Mouse (Mus musculus): ENCODE measurements around the gene Tpk1.

Tpk1 gene

DNA sequence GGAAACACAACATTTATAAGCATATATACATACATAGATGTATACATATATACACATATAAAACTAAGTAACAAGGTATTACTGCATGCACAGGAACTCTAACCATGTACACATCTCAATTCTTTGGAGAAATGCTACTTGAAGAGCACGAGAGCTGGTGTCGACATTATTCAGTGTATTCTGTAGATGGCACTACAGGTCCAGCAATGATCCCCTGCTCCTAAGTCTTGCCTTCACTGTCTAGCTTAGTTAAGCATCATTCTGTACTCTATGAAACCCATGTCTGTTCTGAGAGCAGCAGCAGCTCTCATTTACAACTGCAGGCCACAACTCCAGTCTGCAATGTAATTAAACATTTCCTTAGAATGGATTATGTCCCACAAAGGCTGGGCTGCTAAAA is 270.5 kb downstream of the Tpk1 start:
- in situ Hi-C loops (cut with MboI; ENCODE audit: low pct_unique_long_range_greater_than_20kb in 1 of 2, low sequenced_read_pairs in 2 of 2, unreplicated experiment in 1 of 2): no loop called here

DNA sequence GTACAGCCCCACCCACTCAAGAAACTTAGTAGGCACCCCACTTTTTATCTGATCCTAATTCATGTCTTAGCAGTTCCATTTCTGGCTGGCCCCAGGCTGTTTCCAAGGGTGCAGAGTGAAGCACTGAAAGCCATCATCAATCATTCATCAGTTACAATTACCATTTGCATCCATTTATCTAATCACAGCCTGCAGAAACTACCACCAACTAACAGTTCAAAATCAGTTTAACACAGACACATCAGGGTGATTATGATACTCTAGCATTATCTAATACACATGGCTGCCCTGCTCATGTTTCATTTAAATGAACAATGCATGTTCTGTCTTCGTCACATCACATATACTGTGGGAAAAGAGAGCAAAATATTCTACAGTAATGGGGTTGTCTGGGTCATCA is 274.7 kb downstream of the Tpk1 start:
- in situ Hi-C loops (cut with MboI; ENCODE audit: low pct_unique_long_range_greater_than_20kb in 1 of 2, low sequenced_read_pairs in 2 of 2, unreplicated experiment in 1 of 2): no loop called here

DNA sequence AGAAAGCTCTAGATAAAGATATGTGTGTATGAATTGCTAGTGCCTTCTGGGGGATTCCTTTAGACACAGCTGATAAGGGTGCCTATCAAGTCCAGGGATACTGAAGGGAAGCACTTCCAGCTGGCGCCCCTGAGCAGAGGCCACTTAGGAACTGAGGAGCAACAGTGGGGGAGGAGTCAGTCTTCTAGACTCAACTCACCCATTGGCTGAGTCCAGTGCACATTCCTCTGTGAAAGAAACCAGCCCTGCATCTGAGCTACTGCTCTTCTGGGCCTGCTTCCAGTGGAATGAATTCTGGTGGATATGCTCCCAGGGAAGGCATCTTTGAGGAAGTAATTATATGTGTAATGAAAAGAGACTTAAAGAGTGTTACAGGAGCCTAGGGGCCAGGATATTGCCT is 278.8 kb downstream of the Tpk1 start:
- in situ Hi-C loops (cut with MboI; ENCODE audit: low pct_unique_long_range_greater_than_20kb in 1 of 2, low sequenced_read_pairs in 2 of 2, unreplicated experiment in 1 of 2): no loop called here

DNA sequence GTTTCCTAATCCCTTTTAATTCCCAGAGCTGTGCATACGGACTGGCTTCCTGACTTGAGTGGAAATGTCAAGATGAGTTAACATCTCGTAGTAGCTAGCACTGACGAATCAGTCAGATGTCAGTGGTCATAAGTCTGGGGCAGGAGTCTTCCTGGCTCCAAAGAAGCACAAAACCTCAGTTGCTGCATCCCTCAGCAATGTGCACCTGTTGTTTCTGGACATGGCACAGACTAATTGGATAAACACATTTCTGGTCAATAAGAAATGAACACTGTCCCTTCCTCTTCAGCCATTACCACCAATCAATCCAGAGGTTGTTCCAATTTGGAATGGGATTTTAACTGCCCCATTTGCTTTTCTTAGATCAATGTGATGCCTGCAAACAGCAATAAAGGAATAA is 281.2 kb downstream of the Tpk1 start:
- in situ Hi-C loops (cut with MboI; ENCODE audit: low pct_unique_long_range_greater_than_20kb in 1 of 2, low sequenced_read_pairs in 2 of 2, unreplicated experiment in 1 of 2): no loop called here

DNA sequence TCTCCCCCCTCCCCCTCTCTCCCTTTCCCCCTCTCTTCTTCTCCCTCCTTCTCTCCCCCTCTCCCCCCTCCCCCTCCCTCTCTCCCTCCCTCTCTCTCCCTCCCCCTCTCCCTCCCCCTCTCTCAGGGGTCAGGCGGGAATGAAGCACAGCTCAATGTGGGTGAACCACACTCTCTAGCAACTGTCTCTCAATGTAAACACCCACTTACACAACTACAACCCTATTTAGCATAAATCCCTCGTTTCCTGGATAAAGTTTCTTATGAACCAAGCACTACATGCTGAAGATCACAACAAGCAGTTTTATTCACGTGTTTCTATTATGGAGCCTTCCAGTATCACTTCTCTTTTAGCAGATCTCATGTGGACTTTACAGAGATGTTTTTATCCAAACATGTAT is 281.8 kb downstream of the Tpk1 start:
- in situ Hi-C loops (cut with MboI; ENCODE audit: low pct_unique_long_range_greater_than_20kb in 1 of 2, low sequenced_read_pairs in 2 of 2, unreplicated experiment in 1 of 2): no loop called here

DNA sequence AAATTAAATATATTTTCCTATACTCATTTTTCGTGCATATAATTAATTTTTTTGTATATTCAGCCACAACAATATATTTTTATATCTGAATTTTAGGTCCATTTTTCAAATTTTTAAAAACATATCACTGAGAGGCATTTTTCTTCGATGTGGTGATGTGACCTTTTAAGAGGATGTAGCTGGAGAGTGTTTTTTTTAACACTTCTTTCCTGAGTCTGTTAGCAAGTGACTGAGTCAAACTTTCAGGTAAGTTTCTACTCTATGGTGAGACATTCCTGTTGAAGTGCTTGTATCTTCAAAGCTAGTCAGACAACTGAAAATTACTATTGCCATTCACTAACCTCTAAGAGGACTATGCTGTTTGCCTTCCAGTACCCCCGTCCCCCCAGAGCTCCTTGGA is 283.3 kb downstream of the Tpk1 start:
- in situ Hi-C loops (cut with MboI; ENCODE audit: low pct_unique_long_range_greater_than_20kb in 1 of 2, low sequenced_read_pairs in 2 of 2, unreplicated experiment in 1 of 2): no loop called here

DNA sequence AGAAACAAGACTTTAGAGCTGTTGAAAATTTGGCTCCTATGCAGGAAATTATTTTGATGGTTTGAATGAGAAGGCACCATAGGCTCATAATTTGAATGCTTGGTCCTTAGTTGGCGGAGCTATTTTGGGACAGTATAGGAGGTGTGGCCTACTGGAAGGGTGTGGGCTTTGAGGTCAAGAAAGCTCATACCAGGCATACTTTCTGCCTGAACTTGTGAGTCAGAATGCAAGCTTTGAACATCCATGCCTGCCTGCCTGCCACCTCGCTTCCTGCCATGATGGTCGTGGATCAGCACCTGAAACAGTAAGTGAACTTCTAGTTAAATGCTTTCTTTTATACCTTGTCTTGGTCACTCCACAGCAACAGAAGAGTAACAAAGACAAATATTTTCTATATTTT is 283.8 kb downstream of the Tpk1 start:
- in situ Hi-C loops (cut with MboI; ENCODE audit: low pct_unique_long_range_greater_than_20kb in 1 of 2, low sequenced_read_pairs in 2 of 2, unreplicated experiment in 1 of 2): no loop called here

DNA sequence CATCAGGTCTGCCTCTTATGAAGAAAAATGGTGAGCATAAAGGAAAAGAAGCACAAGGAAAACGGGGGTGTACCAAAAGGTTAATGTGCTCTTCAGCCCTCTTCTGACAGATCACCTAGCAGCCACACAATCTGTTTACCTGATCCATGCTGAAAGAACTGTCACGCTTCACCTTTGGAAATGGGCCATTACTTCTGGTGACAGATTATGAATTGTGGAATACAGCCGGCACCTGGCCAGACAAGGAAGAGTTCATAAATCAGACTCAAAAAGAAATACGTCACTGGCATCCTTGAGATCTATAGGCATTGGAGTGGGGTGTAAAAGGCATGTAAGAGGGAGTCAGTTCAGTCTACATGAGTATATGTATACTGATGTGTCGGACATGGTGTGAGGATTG is 292.9 kb downstream of the Tpk1 start:
- in situ Hi-C loops (cut with MboI; ENCODE audit: low pct_unique_long_range_greater_than_20kb in 1 of 2, low sequenced_read_pairs in 2 of 2, unreplicated experiment in 1 of 2): no loop called here

DNA sequence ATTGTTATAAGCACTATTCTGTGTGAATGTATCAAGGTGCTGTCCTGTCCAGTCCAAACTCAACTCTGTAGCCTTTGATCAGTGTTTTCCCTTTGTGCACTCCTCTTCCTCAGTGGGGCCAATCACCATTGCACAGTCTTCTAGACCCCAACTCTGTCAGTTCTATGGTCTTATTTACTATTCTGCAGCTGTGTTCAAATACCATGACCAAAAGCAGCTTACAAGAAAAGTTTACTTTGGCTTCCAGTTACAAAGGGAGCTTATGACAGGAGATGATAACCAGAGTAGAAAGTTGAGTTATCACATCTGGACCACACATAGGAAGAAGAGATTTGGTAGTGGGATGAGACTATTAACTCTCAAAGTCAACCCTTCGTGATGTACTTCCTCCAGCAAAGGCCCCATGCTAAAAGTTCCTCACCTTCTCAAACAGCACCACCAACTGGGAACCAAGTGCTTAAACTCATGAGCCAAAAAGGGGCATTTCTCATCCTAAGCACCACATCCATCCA is 298.6 kb downstream of the Tpk1 start:
- in situ Hi-C loops (cut with MboI; ENCODE audit: low pct_unique_long_range_greater_than_20kb in 1 of 2, low sequenced_read_pairs in 2 of 2, unreplicated experiment in 1 of 2): no loop called here

DNA sequence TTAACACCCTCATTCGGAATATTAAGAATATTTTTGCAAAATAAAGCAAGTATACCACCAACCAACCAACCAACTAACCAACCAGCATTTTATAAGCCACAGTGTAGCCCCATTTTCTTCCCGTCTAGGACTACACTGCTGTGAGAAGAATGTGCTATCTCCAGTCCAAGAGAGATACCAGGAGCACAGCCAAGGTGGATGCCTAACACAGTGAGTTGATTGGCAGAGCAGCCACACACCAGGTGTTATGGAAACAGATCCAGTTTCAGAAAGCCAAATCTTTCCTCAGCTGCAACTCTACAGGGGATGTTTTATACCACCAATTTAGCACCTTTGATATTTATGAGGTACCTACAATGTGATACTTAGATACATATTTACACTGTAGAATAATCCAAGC is 299.1 kb downstream of the Tpk1 start:
- in situ Hi-C loops (cut with MboI; ENCODE audit: low pct_unique_long_range_greater_than_20kb in 1 of 2, low sequenced_read_pairs in 2 of 2, unreplicated experiment in 1 of 2): no loop called here

DNA sequence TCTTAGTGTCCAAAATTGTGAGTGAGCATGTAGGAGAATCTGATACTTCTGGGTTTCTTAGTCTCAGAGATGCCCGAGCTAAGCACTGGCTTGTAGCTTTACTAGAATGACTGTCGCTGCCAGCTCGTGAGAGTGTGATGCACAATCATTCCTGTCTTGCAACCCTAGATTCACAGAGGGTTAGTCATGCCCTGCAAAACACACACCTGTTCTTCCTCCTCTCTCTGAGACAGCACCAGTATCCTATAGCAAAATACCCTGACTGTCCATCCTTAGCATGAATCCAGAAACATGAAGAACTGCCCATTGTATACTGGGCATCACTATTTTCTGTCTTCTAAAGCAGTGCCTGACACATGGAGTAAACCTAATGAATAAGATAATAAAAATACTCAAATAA is 302.2 kb downstream of the Tpk1 start:
- in situ Hi-C loops (cut with MboI; ENCODE audit: low pct_unique_long_range_greater_than_20kb in 1 of 2, low sequenced_read_pairs in 2 of 2, unreplicated experiment in 1 of 2): no loop called here

DNA sequence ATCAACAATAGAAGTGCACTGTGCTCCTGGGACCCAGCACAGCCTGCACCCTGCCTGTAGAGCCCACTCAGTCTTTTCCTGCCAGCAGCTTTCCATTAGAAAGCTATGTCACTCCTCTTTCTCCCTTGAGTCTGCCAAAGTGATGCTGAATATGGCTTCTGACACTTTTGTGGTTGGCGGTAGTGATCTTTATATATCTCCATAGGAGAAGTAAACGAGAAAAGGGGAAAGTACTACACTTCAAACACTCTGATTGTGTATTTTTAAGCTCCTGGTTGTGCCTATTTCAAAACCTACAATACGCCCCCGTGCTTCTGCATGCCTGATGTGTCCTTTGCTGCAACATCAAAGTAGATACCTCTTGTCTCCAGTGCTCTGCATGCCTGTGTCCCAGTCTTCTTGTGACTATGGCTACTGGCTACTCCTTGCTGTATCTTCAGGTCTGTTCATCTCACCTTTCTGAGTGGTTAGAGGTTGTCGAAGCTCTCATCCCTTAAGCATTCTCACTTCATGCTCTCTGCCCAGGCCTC is 302.7 kb downstream of the Tpk1 start:
- in situ Hi-C loops (cut with MboI; ENCODE audit: low pct_unique_long_range_greater_than_20kb in 1 of 2, low sequenced_read_pairs in 2 of 2, unreplicated experiment in 1 of 2): no loop called here

DNA sequence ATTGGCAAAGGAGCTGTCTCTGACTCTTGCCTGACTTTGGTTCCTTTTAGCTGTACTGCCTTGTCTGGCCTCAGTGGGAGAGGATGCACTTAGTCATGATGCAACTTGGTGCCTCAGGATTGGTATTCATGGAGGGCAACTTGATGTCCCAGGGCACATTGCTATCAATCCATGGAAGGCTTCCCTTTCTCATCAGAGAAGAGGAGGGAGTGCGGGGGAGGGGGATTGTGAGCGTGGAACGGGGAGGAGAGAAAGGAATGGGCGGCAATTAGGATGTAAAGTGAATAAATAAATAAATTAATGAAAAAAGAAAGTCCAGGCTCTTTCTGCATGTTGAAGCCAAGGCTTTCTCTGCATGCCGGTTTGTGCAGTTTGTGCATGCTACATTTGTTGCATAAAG is 304.8 kb downstream of the Tpk1 start:
- in situ Hi-C loops (cut with MboI; ENCODE audit: low pct_unique_long_range_greater_than_20kb in 1 of 2, low sequenced_read_pairs in 2 of 2, unreplicated experiment in 1 of 2): no loop called here

DNA sequence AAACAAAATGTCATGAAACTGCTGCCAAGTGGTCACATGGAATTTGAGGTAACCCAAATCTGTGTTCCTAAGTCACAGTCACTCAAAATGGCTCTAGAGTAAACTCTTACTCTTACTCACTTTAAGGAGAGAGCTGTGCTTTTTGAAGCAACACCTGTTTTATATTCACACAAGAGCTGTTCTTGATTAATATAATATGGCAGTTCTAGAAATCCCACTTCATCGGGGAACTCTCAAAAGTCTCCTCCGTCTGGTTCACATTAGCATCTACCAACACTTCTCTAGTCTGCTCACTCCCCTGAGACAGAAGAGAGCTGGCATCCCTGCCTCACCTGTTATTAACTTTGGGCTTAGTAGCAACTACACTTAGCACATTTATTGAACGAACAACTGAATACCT is 305.9 kb downstream of the Tpk1 start:
- in situ Hi-C loops (cut with MboI; ENCODE audit: low pct_unique_long_range_greater_than_20kb in 1 of 2, low sequenced_read_pairs in 2 of 2, unreplicated experiment in 1 of 2): no loop called here

DNA sequence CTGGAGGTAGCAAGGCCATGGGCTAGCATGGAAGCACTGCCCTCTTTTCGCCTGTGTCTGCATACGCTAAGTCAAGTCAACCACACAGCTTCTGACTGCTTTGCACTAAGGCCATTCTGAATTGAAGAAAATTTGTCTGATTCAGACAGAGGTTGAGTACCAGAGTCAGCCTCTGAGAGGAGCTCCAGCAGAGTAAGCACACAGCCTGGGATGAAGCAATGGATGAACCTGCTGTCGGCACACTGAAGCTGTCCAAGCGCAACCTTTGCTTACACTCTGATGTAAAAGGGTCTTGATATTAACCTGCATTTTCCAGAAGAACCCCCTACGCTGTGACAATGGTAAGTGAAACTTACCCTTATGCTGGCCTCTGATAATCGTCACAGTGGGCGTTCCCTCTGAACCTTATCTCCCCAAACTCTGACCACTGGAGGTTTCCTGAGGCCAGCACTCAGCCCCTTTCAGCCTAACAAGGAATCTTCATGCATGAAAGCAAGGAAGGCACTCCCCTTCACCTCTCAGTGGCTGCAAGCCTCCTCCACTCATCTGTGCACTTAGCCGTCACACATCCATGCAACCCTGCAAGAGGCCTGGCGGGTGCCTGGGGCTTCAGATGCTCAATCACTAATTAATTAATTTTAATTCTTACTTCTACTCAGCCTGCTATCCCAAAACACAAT is 311.4 kb downstream of the Tpk1 start:
- in situ Hi-C loops (cut with MboI; ENCODE audit: low pct_unique_long_range_greater_than_20kb in 1 of 2, low sequenced_read_pairs in 2 of 2, unreplicated experiment in 1 of 2): no loop called here

DNA sequence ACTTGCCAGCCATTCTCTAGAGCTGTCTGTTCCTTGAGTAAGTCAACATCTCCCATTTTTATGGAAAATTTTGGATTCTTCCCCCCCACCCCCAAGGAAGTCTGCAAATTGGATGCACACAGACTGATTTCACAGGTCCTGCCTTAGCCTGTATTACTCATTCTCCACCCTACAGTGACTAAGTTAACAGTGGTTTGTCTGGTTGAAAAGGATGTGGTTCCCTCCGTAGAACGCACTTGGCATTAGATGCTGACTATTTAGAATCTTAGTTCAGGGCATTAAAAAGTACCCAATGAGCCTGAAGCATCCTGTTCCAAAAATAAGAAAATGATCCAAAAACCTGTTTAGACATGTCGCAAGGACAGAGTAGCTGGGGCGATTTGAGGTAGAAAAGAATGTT is 312.6 kb downstream of the Tpk1 start:
- in situ Hi-C loops (cut with MboI; ENCODE audit: low pct_unique_long_range_greater_than_20kb in 1 of 2, low sequenced_read_pairs in 2 of 2, unreplicated experiment in 1 of 2): no loop called here

DNA sequence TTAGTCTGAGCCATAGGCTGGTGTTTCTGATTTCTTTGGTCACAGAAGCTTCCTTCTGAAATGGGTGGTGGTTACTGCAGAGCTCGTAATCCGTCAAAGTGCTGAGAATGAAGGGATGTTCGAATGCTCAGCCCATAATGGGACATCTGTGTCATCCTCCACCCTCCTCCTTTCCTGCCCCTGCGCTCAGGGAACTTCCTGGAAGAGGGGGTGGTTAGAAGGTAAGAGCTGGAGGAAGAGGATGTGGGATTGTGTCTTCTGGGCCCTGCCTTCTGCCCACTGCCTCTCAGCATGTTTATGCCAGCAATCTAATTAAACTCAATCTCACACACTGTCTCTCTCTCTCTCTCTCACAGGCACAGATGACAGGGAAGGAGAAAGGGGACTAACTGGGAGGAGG is 317.0 kb downstream of the Tpk1 start:
- in situ Hi-C loops (cut with MboI; ENCODE audit: low pct_unique_long_range_greater_than_20kb in 1 of 2, low sequenced_read_pairs in 2 of 2, unreplicated experiment in 1 of 2): no loop called here

DNA sequence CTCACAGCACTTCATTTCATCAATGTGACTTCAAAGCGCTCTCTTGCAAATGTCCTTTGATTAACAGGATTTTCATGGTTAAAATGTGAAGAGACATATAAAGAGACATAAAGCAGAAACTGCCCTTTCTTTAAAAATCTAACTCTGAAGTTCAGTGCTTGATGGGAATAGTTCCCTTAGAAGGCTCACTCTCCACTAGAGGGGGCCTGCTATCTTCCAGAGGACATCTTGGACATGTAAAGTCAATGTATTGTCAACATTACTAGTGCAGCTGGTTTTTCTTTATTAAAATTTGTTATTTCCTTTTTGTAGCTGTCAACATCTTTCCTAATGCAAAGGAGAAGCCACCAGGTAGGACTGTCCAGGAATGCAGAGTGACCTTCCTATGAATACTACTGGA is 318.4 kb downstream of the Tpk1 start:
- in situ Hi-C loops (cut with MboI; ENCODE audit: low pct_unique_long_range_greater_than_20kb in 1 of 2, low sequenced_read_pairs in 2 of 2, unreplicated experiment in 1 of 2): no loop called here

DNA sequence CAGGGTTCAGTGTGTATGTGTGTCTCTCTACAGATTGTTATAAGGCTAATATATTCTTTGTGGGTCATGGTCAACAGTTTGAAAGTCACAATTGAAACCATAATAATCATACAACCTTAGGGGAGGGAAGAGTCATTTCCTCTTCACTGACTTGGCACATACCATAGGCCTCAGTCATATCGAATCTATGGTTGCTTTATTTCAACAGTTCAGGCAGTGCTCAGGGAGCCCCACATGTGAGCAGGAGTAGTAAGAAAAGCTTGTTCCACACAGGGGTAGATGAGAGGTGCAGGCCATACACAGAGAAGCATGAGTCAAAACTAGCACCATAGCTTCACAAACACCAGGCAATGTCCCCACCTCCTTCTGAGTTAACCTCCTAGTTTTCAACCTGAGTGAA is 323.1 kb downstream of the Tpk1 start:
- in situ Hi-C loops (cut with MboI; ENCODE audit: low pct_unique_long_range_greater_than_20kb in 1 of 2, low sequenced_read_pairs in 2 of 2, unreplicated experiment in 1 of 2): no loop called here

DNA sequence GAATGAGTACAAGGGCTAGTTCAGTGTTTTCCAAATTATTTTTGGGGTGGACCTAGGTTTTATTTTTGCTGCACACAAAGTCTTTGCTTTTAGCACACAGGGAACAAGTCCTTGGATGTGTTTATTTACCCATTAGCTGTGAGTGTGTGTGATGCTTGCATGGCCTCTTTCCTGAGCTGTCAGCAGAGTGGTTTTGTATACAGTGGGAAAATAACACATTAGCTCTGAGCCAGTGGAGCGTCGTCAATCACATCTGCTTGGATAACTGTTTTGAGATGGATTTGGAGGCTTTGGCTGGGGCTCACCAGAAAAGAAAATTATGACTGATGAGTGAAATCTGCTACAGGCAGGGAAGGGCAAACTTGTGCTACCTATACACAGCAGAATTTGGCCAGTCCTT is 323.7 kb downstream of the Tpk1 start:
- in situ Hi-C loops (cut with MboI; ENCODE audit: low pct_unique_long_range_greater_than_20kb in 1 of 2, low sequenced_read_pairs in 2 of 2, unreplicated experiment in 1 of 2): no loop called here

DNA sequence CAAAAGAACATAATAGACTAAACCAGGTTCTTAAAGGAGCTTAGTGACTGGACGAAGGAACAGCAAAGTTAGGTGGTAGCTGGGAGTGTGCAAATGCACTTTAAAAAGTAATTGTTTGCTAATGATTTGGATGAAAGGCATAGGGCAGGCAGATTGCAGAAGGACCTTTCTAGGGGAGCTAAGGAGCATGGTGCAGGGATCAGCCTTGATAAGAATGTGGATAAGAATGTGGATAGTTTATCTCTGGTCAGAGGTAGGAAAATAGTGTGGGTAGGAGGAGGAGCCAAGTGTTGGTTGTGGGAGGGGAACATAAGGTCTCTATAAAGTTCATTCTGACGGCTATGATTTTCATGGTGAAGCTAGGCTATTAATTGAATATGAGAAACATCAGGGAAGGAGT is 327.3 kb downstream of the Tpk1 start:
- in situ Hi-C loops (cut with MboI; ENCODE audit: low pct_unique_long_range_greater_than_20kb in 1 of 2, low sequenced_read_pairs in 2 of 2, unreplicated experiment in 1 of 2): no loop called here

All from mouse embryonic stem cell (cell line).